Mouse (Mus musculus): ENCODE measurements around the gene Aqp6. TPM values are rescaled to one million over a fixed set of nuclear protein-coding genes. Genes with fewer than 3 reads are reported as not detected.

The Aqp6 gene
- total and polyA plus RNA-seq, 3 experiments = not detected

- ATAC-seq (ENCODE audit: extremely low read depth, insufficient number of reproducible peaks, low FRiP score, poor library complexity, severe bottlenecking) (no peak), DNase-seq (ENCODE audit: low spot score) (no peak)
- H3K4me3 ChIP-seq (ENCODE audit: low read depth, low read length) = no peak overlapping the region
- no peaks in the 10 kb centered on the region for H3K9me3 ChIP-seq (replicated peaks)
- H3K27me3 ChIP-seq (ENCODE audit: insufficient read depth, low read length) = peaks cover 8% of the 10 kb centered on the region; the same call in 1 of the 2 replicates
- no peaks in the 10 kb centered on the region for H3K36me3 ChIP-seq (replicated peaks)
- no peaks in the 10 kb centered on the region for H3K4me1 ChIP-seq (ENCODE audit: insufficient read depth, low read depth, low read length)
- TF ChIP-seq GATA2 (IDR thresholded peaks at IDR 0.05; ENCODE audit: borderline replicate concordance, low read depth, low read length) (no peak), GATA1 (IDR thresholded peaks at IDR 0.05; ENCODE audit: borderline replicate concordance, low read length) (no peak), POLR2AphosphoS5 (IDR thresholded peaks at IDR 0.05; ENCODE audit: insufficient replicate concordance, low read depth, low read length) (no peak), TAL1 (conservative IDR thresholded peaks at IDR 0.05; ENCODE audit: low read depth, low read length) (no peak), CTCF (IDR thresholded peaks at IDR 0.05; ENCODE audit: low read depth, low read length) (no peak)
Observed at GRCm38 (mm10) chr15:99569123-99569522, 32.1 kb upstream of the Aqp6 start.

- TF ChIP-seq CTCF (IDR thresholded peaks at IDR 0.05; ENCODE audit: low read depth, low read length) (no peak), TAL1 (conservative IDR thresholded peaks at IDR 0.05; ENCODE audit: low read depth, low read length) (no peak), GATA2 (IDR thresholded peaks at IDR 0.05; ENCODE audit: borderline replicate concordance, low read depth, low read length) (no peak), POLR2AphosphoS5 (IDR thresholded peaks at IDR 0.05; ENCODE audit: insufficient replicate concordance, low read depth, low read length) (no peak), GATA1 (IDR thresholded peaks at IDR 0.05; ENCODE audit: borderline replicate concordance, low read length) (no peak)
- Histone ChIP-seq H3K4me1 (ENCODE audit: insufficient read depth, low read depth, low read length) (no peaks in the 10 kb centered on the region), H3K4me3 (ENCODE audit: low read depth, low read length) (no peak within 1 kb of the TSS), H3K9me3 (replicated peaks) (peaks cover 4% of the 10 kb centered on the region; the same call in 1 of the 2 replicates), H3K36me3 (replicated peaks) (no peaks in the 10 kb centered on the region), H3K27me3 (ENCODE audit: insufficient read depth, low read length) (peaks cover 39% of the 10 kb centered on the region)
- ATAC-seq (ENCODE audit: extremely low read depth, insufficient number of reproducible peaks, low FRiP score, poor library complexity, severe bottlenecking) (no peak), DNase-seq (ENCODE audit: low spot score) (no peak)
Observed at GRCm38 (mm10) chr15:99578802-99579485, 22.3 kb upstream of the Aqp6 start, which contains the start of gene Aqp2. Aqp2 (plus strand) TSS chr15:99579055.

- no peak for DNase-seq (ENCODE audit: low spot score)
- peaks cover 45% of the 10 kb centered on the region for H3K27me3 ChIP-seq (ENCODE audit: insufficient read depth, low read length)
- no peaks in the 10 kb centered on the region for H3K4me1 ChIP-seq (ENCODE audit: insufficient read depth, low read depth, low read length)
- ATAC-seq (ENCODE audit: extremely low read depth, insufficient number of reproducible peaks, low FRiP score, poor library complexity, severe bottlenecking) = no peak
- no peak overlapping the region for H3K4me3 ChIP-seq (ENCODE audit: low read depth, low read length)
- H3K9me3 ChIP-seq (replicated peaks) = peaks cover 7% of the 10 kb centered on the region; the same call in 1 of the 2 replicates
- no peaks in the 10 kb centered on the region for H3K36me3 ChIP-seq (replicated peaks)
- TF ChIP-seq POLR2AphosphoS5 (IDR thresholded peaks at IDR 0.05; ENCODE audit: insufficient replicate concordance, low read depth, low read length) = no peak
- no peak for TF ChIP-seq GATA2 (IDR thresholded peaks at IDR 0.05; ENCODE audit: borderline replicate concordance, low read depth, low read length)
- no peak for TF ChIP-seq GATA1 (IDR thresholded peaks at IDR 0.05; ENCODE audit: borderline replicate concordance, low read length)
- no peak for TF ChIP-seq TAL1 (conservative IDR thresholded peaks at IDR 0.05; ENCODE audit: low read depth, low read length)
- no peak for TF ChIP-seq CTCF (IDR thresholded peaks at IDR 0.05; ENCODE audit: low read depth, low read length)
Observed at GRCm38 (mm10) chr15:99583463-99584344, 17.5 kb upstream of the Aqp6 start.

DNA sequence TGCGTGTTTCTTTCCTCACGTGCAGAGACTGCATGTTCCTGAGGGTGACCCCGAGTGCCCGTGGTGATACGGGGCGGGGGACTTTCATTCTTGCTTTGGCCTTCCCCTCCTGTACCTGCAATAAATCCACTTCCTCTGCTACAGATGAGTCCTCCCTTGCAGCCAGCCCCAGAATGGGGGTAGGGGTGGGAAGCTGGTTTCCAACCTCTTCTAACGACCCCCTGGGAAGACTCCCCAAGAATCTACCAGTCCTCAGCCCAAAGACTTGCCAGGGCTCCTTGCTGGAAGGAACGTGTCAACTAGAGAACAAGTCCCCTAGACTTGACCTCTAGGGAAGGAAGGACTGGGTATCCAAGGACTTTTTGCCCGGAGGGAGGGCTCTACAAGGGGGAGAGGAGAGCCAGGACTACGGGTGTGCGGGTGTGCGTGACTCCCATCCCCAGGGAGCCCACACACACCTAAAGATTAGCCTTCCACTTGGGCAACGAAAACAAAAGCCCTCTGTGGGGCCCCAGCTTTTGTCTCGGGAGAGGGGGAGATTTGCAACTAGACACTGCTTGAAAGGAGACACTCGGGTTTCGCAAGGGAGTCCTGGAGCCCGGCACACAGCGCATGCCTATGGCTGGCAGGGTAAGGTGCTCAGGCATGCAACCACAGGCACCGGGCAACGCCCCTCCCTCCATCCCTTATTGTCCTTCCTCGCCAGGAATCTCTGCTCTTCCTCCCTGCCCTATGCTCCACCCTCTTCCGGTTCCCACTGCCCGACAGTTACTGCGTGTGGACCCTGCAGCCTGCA, 16.6 kb upstream of the Aqp6 start:
- TF ChIP-seq GATA2 (IDR thresholded peaks at IDR 0.05; ENCODE audit: borderline replicate concordance, low read depth, low read length) = no peak
- TF ChIP-seq CTCF (IDR thresholded peaks at IDR 0.05; ENCODE audit: low read depth, low read length) = no peak
- TF ChIP-seq GATA1 (IDR thresholded peaks at IDR 0.05; ENCODE audit: borderline replicate concordance, low read length) = no peak
- no peak overlapping the region for H3K4me3 ChIP-seq (ENCODE audit: low read depth, low read length)
- peaks cover 7% of the 10 kb centered on the region; the same call in 1 of the 2 replicates for H3K9me3 ChIP-seq (replicated peaks)
- no peaks in the 10 kb centered on the region for H3K36me3 ChIP-seq (replicated peaks)
- DNase-seq (ENCODE audit: low spot score) (no peak), ATAC-seq (ENCODE audit: extremely low read depth, insufficient number of reproducible peaks, low FRiP score, poor library complexity, severe bottlenecking) (no peak)
- H3K4me1 ChIP-seq (ENCODE audit: insufficient read depth, low read depth, low read length) = no peaks in the 10 kb centered on the region
- peaks cover 40% of the 10 kb centered on the region for H3K27me3 ChIP-seq (ENCODE audit: insufficient read depth, low read length)

DNA sequence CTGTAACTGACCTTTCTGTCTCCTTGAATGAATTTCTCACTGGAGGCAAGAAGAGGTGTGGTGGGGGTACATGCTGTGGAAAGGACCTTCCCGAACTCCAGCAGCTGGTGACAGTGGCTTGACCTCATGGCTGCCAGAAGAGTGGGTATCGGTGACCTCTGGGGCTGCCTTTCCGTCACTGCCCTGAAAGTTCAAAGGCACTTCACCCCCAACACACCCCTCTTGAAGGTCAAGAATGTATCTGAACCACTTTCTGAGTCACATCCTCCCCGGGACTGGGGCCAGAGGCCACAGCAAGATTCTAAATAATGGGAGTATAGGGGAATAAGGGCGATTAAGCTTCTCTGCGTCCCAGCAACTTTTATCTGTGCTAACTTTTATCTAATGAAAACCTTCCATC, 15.5 kb upstream of the Aqp6 start:
- peaks cover 7% of the 10 kb centered on the region; the same call in 1 of the 2 replicates for H3K9me3 ChIP-seq (replicated peaks)
- H3K4me3 ChIP-seq (ENCODE audit: low read depth, low read length) = no peak overlapping the region
- no peaks in the 10 kb centered on the region for H3K36me3 ChIP-seq (replicated peaks)
- no peak for TF ChIP-seq CTCF (IDR thresholded peaks at IDR 0.05; ENCODE audit: low read depth, low read length)
- no peak for TF ChIP-seq TAL1 (conservative IDR thresholded peaks at IDR 0.05; ENCODE audit: low read depth, low read length)
- TF ChIP-seq POLR2AphosphoS5 (IDR thresholded peaks at IDR 0.05; ENCODE audit: insufficient replicate concordance, low read depth, low read length) = no peak
- no peak for TF ChIP-seq GATA1 (IDR thresholded peaks at IDR 0.05; ENCODE audit: borderline replicate concordance, low read length)
- no peak for TF ChIP-seq GATA2 (IDR thresholded peaks at IDR 0.05; ENCODE audit: borderline replicate concordance, low read depth, low read length)
- ATAC-seq (ENCODE audit: extremely low read depth, insufficient number of reproducible peaks, low FRiP score, poor library complexity, severe bottlenecking) = no peak
- H3K27me3 ChIP-seq (ENCODE audit: insufficient read depth, low read length) = peaks cover 39% of the 10 kb centered on the region
- no peaks in the 10 kb centered on the region for H3K4me1 ChIP-seq (ENCODE audit: insufficient read depth, low read depth, low read length)
- DNase-seq (ENCODE audit: low spot score) = no peak

All from G1E (cell line).